Mouse (Mus musculus) liver, embryonic 16.5 days (tissue): ENCODE measurements at regions not wholly inside any gene's neighbourhood (a gene's known extent, or its start where the extent isn't known, plus 50 kb on each side); places are given as distances from the start of the nearest gene placed in this dataset.

ENCODE experiments used
- ATAC-seq: fragments of 200-750 bp; cut with Nextera tagmentation; 2 replicates; pipeline ENCODE4 v1.8.0; 2017; ENCODE audit warnings: low read depth, mild to moderate bottlenecking, moderate number of reproducible peaks, moderate library complexity
- H3K27ac ChIP-seq: fragments of 300-500 bp; sonication (generic); 2 replicates; pipeline ENCODE4 v1.5.1; 2014; ENCODE audit warnings: mild to moderate bottlenecking, low read length
- H3K27me3 ChIP-seq: fragments of 300-500 bp; sonication (generic); 2 replicates; pipeline ENCODE4 v1.6.1; 2014; ENCODE audit warnings: low read depth, low read length, mixed read lengths; ENCODE audit not compliant: control insufficient read depth, insufficient read depth
- H3K36me3 ChIP-seq: fragments of 300-500 bp; sonication (generic); 2 replicates; pipeline ENCODE4 v1.6.1; 2014; ENCODE audit warnings: mild to moderate bottlenecking; ENCODE audit not compliant: control insufficient read depth, insufficient read depth
- H3K4me1 ChIP-seq: fragments of 300-500 bp; sonication (generic); 2 replicates; pipeline ENCODE4 v1.6.1; 2014; ENCODE audit warnings: low read depth, low read length, mixed read lengths; ENCODE audit not compliant: control insufficient read depth
- H3K4me2 ChIP-seq: fragments of 300-500 bp; sonication (generic); 2 replicates; pipeline ENCODE4 v1.6.1; 2014; ENCODE audit warnings: low read depth, low read length, mixed read lengths
- H3K4me3 ChIP-seq: fragments of 300-500 bp; sonication (generic); 2 replicates; pipeline ENCODE4 v1.5.1; 2014; ENCODE audit warnings: low read depth, mild to moderate bottlenecking, low read length
- H3K9ac ChIP-seq: fragments of 300-500 bp; sonication (generic); 2 replicates; pipeline ENCODE4 v1.6.1; 2014; ENCODE audit warnings: low read depth, low read length
- H3K9me3 ChIP-seq: fragments of 300-500 bp; sonication (generic); replicated peaks from 2 replicates; pipeline ENCODE4 v1.6.1; 2016; ENCODE audit warnings: low read length; ENCODE audit not compliant: control insufficient read depth
- WGBS: fragments of 180-500 bp; shearing (Covaris S2); extraction: QIAGEN DNeasy Blood & Tissue Kit; methylation state at CpG from one replicate; pipeline ENCODE4 v1.1.7; 2014; ENCODE audit not compliant: insufficient replicate concordance; 5-methylcytosine and 5-hydroxymethylcytosine counted together

- H3K36me3 ChIP-seq: no peaks in the 10 kb centered on the region
- no peak overlapping the region for H3K9ac ChIP-seq
- no peak overlapping the region for H3K27ac ChIP-seq
- H3K9me3 ChIP-seq: no peaks in the 10 kb centered on the region
- ATAC-seq: no peak
- no peak overlapping the region for H3K4me3 ChIP-seq
- no peak overlapping the region for H3K4me2 ChIP-seq
- H3K4me1 ChIP-seq: no peaks in the 10 kb centered on the region; the same call in 1 of the 2 replicates
- no peaks in the 10 kb centered on the region for H3K27me3 ChIP-seq
- 68% methylated on average over 2 of the region's 2 CpGs for WGBS
Measured at GRCm38 (mm10) chr6:54754810-54755209, 61.9 kb upstream of the Znrf2 start.

DNA sequence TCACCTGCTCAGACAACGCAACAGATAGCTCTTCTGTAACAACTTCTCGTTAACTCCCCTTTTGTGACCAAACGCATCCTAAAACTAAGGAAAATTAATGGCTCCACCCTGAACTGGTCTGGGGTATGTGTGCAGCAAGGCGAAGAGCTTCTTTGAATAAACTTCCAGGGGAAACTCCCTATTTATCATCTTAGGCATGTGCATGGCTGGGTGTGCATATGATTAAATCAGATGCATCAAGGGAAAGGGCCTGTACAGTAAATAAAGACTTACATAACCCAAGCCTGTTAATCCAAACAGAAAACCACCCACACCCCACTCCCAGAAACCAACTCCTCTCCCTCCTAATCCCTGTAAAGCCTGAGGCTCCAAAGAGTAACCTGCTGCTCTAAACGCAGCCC is 59.2 kb upstream of the Znrf2 start:
- peaks cover 2% of the 10 kb centered on the region for H3K4me1 ChIP-seq
- ATAC-seq: peak; percentile 55; the same call in 1 of the 2 replicates
- no peak overlapping the region for H3K4me3 ChIP-seq
- 65% methylated on average over 5 of the region's 5 CpGs for WGBS
- H3K27me3 ChIP-seq: no peaks in the 10 kb centered on the region
- H3K4me2 ChIP-seq: no peak overlapping the region
- no peak overlapping the region for H3K9ac ChIP-seq
- H3K9me3 ChIP-seq: no peaks in the 10 kb centered on the region
- no peaks in the 10 kb centered on the region for H3K36me3 ChIP-seq
- no peak overlapping the region for H3K27ac ChIP-seq

DNA sequence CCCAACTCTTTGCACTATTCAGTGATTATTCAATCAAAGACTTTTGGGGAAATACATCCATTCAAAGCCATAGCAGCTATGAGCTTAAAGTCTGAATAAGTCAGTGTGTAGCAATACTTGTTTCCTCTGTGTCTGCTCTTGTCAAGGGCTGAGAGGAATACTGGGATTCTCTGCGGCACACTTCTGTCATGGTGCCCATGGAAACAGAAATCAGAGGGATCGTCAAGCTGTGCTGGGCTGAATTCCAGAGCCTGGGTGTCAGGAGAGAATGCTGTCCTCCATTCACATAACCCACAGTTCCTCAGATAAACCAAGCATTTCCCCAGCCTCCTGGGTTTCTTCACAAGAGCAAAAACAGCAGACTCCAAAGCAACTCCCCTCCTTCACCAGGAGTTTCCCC is 58.6 kb upstream of the Znrf2 start:
- WGBS: 48% methylated on average over 2 of the region's 2 CpGs
- no peaks in the 10 kb centered on the region for H3K36me3 ChIP-seq
- no peaks in the 10 kb centered on the region for H3K9me3 ChIP-seq
- no peak overlapping the region for H3K9ac ChIP-seq
- no peaks in the 10 kb centered on the region for H3K27me3 ChIP-seq
- peaks cover 2% of the 10 kb centered on the region for H3K4me1 ChIP-seq
- no peak overlapping the region for H3K27ac ChIP-seq
- H3K4me3 ChIP-seq: no peak overlapping the region
- ATAC-seq: no peak
- no peak overlapping the region for H3K4me2 ChIP-seq

DNA sequence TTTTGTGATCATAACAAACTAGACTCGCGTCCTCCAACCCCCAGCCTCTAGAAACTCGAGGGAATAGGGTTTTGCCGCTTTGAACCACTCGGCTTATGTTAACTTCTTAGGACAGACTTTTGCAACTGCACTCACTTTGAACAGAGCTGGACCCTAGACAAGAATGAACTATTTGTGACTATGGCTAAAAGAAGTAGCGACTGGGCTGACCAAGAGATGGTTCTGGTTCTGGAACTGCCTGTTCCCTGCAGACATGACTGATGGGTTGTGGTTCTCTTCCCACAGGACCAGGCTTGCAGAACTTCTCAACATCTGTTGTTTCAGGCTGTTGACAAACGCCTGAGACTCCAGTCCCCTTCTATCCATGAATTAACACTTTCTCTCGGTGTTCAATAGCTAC is 57.5 kb upstream of the Znrf2 start:
- Histone ChIP-seq H3K4me1 (peaks cover 2% of the 10 kb centered on the region), H3K27me3 (no peaks in the 10 kb centered on the region), H3K36me3 (no peaks in the 10 kb centered on the region), H3K4me2 (no peak overlapping the region), H3K4me3 (no peak overlapping the region), H3K9me3 (no peaks in the 10 kb centered on the region), H3K9ac (no peak overlapping the region), H3K27ac (no peak overlapping the region)
- no peak for ATAC-seq
- WGBS: 58% methylated on average over 8 of the region's 8 CpGs

GRCm38 (mm10) chr6:54759942-54760498 is 56.7 kb upstream of the Znrf2 start:
- Histone ChIP-seq H3K27ac (no peak overlapping the region; the same call in 1 of the 2 replicates), H3K27me3 (no peaks in the 10 kb centered on the region)

DNA sequence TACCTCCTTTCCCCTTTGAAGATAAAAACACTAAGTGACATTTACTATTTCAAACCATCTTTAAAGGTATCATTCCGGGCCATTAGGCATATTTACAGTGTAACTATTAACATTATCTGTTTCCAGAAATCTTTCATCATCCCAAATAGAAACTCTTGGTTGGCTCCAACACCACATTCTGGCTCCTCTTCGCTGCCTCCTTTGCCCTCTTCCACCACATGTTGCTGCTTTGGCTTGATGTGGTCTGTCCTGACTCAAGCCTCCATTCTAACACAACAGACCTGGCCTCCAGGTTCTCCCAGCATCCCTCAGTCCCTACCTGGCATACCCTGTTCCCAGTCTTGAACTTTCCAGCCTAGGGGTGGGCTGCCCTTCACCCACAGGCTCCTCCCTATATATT is 56.2 kb upstream of the Znrf2 start:
- no peak overlapping the region for H3K4me2 ChIP-seq
- no peak overlapping the region for H3K27ac ChIP-seq
- H3K9ac ChIP-seq: no peak overlapping the region
- no peaks in the 10 kb centered on the region for H3K27me3 ChIP-seq
- H3K36me3 ChIP-seq: no peaks in the 10 kb centered on the region
- 45% methylated on average over 2 of the region's 2 CpGs for WGBS
- no peak overlapping the region for H3K4me3 ChIP-seq
- H3K9me3 ChIP-seq: no peaks in the 10 kb centered on the region
- ATAC-seq: no peak
- peaks cover 2% of the 10 kb centered on the region for H3K4me1 ChIP-seq

More at GRCm38 (mm10) chr6:54759942-54760498, 56.7 kb upstream of the Znrf2 start:
- ATAC-seq: peak; percentile 70
- no peaks in the 10 kb centered on the region for H3K36me3 ChIP-seq
- peaks cover 2% of the 10 kb centered on the region for H3K4me1 ChIP-seq
- H3K4me2 ChIP-seq: peak overlapping the region; percentile 41
- H3K9ac ChIP-seq: no peak overlapping the region
- no peaks in the 10 kb centered on the region for H3K9me3 ChIP-seq
- WGBS: 3% methylated on average over 11 of the region's 11 CpGs
- H3K4me3 ChIP-seq: peak overlapping the region; percentile 31; the same call in 1 of the 2 replicates

GRCm38 (mm10) chr6:54762021-54762420 is 54.7 kb upstream of the Znrf2 start:
- Histone ChIP-seq H3K36me3 (no peaks in the 10 kb centered on the region), H3K27me3 (no peaks in the 10 kb centered on the region), H3K4me3 (no peak overlapping the region), H3K4me2 (no peak overlapping the region), H3K9ac (no peak overlapping the region), H3K9me3 (no peaks in the 10 kb centered on the region), H3K27ac (no peak overlapping the region), H3K4me1 (peaks cover 2% of the 10 kb centered on the region)
- no peak for ATAC-seq
- WGBS: 43% methylated on average over 5 of the region's 5 CpGs

GRCm38 (mm10) chr6:54762499-54762898 is 54.2 kb upstream of the Znrf2 start:
- ATAC-seq: no peak
- H3K4me3 ChIP-seq: no peak overlapping the region
- H3K4me1 ChIP-seq: peaks cover 2% of the 10 kb centered on the region
- H3K27me3 ChIP-seq: no peaks in the 10 kb centered on the region
- H3K4me2 ChIP-seq: no peak overlapping the region
- WGBS: 12% methylated on average over 5 of the region's 5 CpGs
- H3K9ac ChIP-seq: no peak overlapping the region
- H3K27ac ChIP-seq: no peak overlapping the region
- no peaks in the 10 kb centered on the region for H3K36me3 ChIP-seq
- no peaks in the 10 kb centered on the region for H3K9me3 ChIP-seq

DNA sequence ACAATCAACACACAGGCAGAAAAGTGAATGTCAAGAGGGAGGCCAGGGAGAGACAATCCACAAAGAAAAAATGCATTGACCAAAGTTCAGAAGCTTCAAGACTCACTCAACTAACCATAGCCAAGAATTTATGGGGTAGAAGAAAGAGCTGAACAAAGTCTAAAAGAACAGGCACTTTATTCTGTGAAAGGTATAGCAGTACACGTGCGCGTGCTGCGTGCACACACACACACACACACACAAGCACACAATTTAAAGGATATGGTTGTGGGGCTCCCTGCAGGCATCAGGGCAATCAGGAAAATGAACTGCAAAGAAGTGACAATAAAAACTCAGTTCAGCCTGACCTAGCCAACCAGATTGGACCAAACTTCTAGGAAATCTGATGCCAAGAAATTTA is 53.0 kb upstream of the Znrf2 start:
- Histone ChIP-seq H3K27me3 (no peaks in the 10 kb centered on the region), H3K27ac (no peak overlapping the region), H3K36me3 (no peaks in the 10 kb centered on the region), H3K9ac (no peak overlapping the region), H3K4me3 (no peak overlapping the region), H3K4me2 (no peak overlapping the region), H3K4me1 (peaks cover 2% of the 10 kb centered on the region), H3K9me3 (no peaks in the 10 kb centered on the region)
- 82% methylated on average over 4 of the region's 4 CpGs for WGBS
- ATAC-seq: no peak
